Comparison of ENCODE assay signal across 18 mouse cellular contexts in genomic region chr2:27459735-27460134, GRCm38 (mm10). TPM values are rescaled to one million over a fixed set of nuclear protein-coding genes. Genes with fewer than 3 reads are reported as not detected.
"Had no signal": no experiment of that assay in that cellular context is flagged by ENCODE, and none has a peak within 500 bp of the region (broad histone marks: within the 10 kb centered on the region; RNA-seq: fewer than 3 reads in every experiment).

No protein-coding gene starts in this region.

- H3K4me2 ChIP-seq: lung, embryonic 15.5 days; midbrain, embryonic 11.5 days; midbrain, embryonic 13.5 days; midbrain, embryonic 15.5 days; neural tube, embryonic 13.5 days; neural tube, embryonic 15.5 days had no signal

- H3K27me3 ChIP-seq: lung, embryonic 15.5 days; megakaryocyte, embryonic 14.5 days; midbrain, embryonic 13.5 days; midbrain, embryonic 15.5 days; neural tube, embryonic 13.5 days; neural tube, embryonic 15.5 days had no signal

- H3K4me3 ChIP-seq: lung, embryonic 15.5 days; midbrain, embryonic 13.5 days; midbrain, embryonic 15.5 days; neural tube, embryonic 13.5 days; neural tube, embryonic 15.5 days had no signal

- DNase-seq: lung, adult 2 months; lung, postnatal 14 days; lung, postnatal 36 days; retina, postnatal 1 day; right cerebral cortex, postnatal 25 days; right cerebral cortex, postnatal 4 days; spleen, adult 18-20 months; thymus, adult 18-20 months; thymus, postnatal 14 days; thymus, postnatal 36 days had no signal

- H3K4me1 ChIP-seq: lung, embryonic 15.5 days; midbrain, embryonic 13.5 days; midbrain, embryonic 15.5 days; neural tube, embryonic 13.5 days; neural tube, embryonic 15.5 days had no signal

- H3K9me3 ChIP-seq: lung, embryonic 15.5 days; megakaryocyte, embryonic 14.5 days; midbrain, embryonic 13.5 days; midbrain, embryonic 15.5 days; neural tube, embryonic 13.5 days; neural tube, embryonic 15.5 days had no signal

RNA-seq across cellular contexts. Expression of gene Brd3os, which starts 17.6 kb away (rescaled TPM):
- total RNA-seq: monocyte, adult 5-6 weeks had no signal
